Mouse (Mus musculus): ENCODE results near the gene Mapkap1.

DNA sequence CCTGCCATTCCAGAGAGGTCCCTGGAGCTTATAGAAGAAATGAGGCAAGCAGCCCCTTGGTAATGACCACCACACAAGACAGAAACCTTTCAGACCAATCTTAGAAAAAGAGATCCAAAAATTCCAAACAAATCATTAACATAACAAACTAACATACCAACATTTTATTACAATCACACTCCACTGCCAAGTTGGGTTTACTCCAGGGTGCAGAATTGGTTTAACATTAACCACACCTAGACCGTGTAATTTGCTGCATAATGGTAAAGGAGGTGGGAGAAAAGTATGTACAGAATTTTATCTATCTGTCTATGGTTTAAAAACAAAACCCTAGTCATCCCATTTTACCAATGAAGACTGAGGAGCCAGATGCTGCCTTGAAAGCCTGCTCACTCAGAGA is 160.0 kb downstream of the Mapkap1 start:
- no peak for TF ChIP-seq CTCF (IDR thresholded peaks at IDR 0.05; ENCODE audit: extremely low read depth, insufficient read length, insufficient replicate concordance, low read depth, low read length)
- TF ChIP-seq POLR2A (IDR thresholded peaks at IDR 0.05; ENCODE audit: low read depth, low read length), result no peak

All from small intestine, adult 2 months (tissue).